Mouse (Mus musculus) NIH3T3 (cell line): ENCODE data around the gene Rbm38.

Source experiments
- DNase-seq: peaks from one replicate; pipeline ENCODE4 v3.0.0-alpha.2; 2012; ENCODE audit warnings: low read depth

The Rbm38 gene

GRCm38 (mm10) chr2:173014741-173015287 is 5.5 kb upstream of the Rbm38 start:
- no peak for DNase-seq

GRCm38 (mm10) chr2:173017940-173018339 is 2.4 kb upstream of the Rbm38 start:
- no peak for DNase-seq

- no peak for DNase-seq
These were observed 1.7 kb upstream of the Rbm38 start for GRCm38 (mm10) chr2:173018618-173019017.

GRCm38 (mm10) chr2:173019322-173019721 is 976 bp upstream of the Rbm38 start:
- DNase-seq: no peak

- peak; percentile 92 for DNase-seq
These were observed 508 bp upstream of the Rbm38 start for GRCm38 (mm10) chr2:173019790-173020189.

GRCm38 (mm10) chr2:173021633-173022055 is 1.3 kb downstream of the Rbm38 start:
- peak; percentile 95 for DNase-seq

GRCm38 (mm10) chr2:173022056-173022681 is 1.9 kb downstream of the Rbm38 start:
- peak; percentile 60 for DNase-seq

GRCm38 (mm10) chr2:173022813-173023212 is 2.5 kb downstream of the Rbm38 start:
- DNase-seq: no peak

GRCm38 (mm10) chr2:173023371-173023851 is 3.1 kb downstream of the Rbm38 start:
- DNase-seq: no peak

- DNase-seq: no peak
These were observed 3.7 kb downstream of the Rbm38 start for GRCm38 (mm10) chr2:173023966-173024365.

- no peak for DNase-seq
These were observed 4.1 kb downstream of the Rbm38 start for GRCm38 (mm10) chr2:173024392-173024791.

- DNase-seq: peak; percentile 84
These were observed 4.6 kb downstream of the Rbm38 start for GRCm38 (mm10) chr2:173024938-173025337.

GRCm38 (mm10) chr2:173026286-173026685 is 6.0 kb downstream of the Rbm38 start:
- DNase-seq: no peak

- DNase-seq: no peak
These were observed 6.4 kb downstream of the Rbm38 start for GRCm38 (mm10) chr2:173026688-173027131.

GRCm38 (mm10) chr2:173027169-173027823 is 7.0 kb downstream of the Rbm38 start:
- no peak for DNase-seq

GRCm38 (mm10) chr2:173027824-173028495 is 7.7 kb downstream of the Rbm38 start:
- DNase-seq: peak; percentile 71

- DNase-seq: no peak
These were observed 8.3 kb downstream of the Rbm38 start for GRCm38 (mm10) chr2:173028508-173029031.

- DNase-seq: no peak
These were observed 10.5 kb downstream of the Rbm38 start for GRCm38 (mm10) chr2:173030591-173031338.

- DNase-seq: no peak
These were observed 13.2 kb downstream of the Rbm38 start for GRCm38 (mm10) chr2:173033531-173033930.

GRCm38 (mm10) chr2:173034998-173035397 is 14.7 kb downstream of the Rbm38 start:
- no peak for DNase-seq

GRCm38 (mm10) chr2:173035653-173036052 is 15.4 kb downstream of the Rbm38 start:
- no peak for DNase-seq

- DNase-seq: no peak
These were observed 15.8 kb downstream of the Rbm38 start for GRCm38 (mm10) chr2:173036055-173036454.
